Mouse (Mus musculus) skeletal muscle tissue, adult 2 months (tissue): Measurements from ENCODE around the gene Trarg1.

Experiments
- DNase-seq: peaks from one replicate; pipeline ENCODE4 v3.0.0-alpha.2; 2012; ENCODE audit warnings: low read depth, low spot score

Gene Trarg1

DNA sequence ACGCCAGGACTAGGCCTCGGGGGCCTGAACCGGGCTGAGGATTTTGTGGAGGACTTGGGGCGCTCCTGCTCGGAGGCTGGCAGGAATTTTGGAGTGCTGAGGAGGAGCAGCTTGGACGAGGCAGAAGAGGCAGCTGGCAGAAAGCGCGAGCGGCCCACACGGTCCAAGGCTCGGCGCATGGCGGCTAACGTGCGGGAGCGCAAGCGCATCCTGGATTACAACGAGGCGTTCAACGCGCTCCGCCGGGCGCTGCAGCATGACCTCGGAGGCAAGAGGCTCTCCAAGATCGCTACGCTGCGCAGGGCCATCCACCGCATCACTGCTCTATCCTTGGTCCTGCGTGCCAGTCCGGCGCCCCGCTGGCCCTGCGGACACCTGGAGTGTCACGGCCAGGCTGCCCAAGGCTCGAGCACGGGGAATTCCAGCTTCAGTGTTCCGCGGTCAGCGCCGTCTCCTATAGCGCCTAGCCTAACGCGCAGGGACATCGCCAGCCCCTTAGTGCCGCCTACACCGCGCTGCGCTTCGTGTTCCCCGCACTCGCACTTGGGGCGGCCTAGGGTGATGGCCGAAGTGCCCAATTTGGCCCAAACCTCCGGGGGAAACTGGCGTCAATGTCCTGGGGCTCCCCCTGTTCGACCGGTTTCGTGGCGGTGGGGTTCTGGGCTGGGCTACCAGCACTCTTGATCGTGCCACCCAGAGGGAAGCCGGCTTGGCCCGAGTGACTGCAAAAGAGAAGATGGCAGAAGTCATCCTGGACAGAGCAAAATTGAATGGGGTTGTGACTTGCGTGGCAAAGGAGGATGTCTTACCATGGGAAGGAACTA is 6.8 kb upstream of the Trarg1 start:
- DNase-seq, result no peak

DNA sequence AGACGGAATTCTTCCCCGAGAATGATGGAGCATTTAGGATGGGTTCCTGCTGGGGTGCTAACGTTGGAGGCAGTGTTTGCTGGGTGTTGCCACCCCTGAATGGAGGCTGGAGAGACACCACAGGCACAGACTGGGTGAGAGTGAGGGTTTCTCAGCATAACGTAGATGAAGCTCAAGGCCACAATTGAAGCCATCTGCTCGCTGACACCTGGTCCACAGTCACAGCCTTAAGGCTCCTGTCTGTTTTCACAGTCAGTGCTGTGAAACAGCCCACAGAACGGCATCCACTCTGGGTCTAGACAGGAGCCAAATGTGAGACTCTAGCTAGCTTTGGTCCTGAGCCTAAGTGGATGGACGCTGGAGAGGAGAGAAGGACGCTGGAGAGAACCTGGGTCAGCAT is 5.4 kb upstream of the Trarg1 start:
- no peak for DNase-seq

DNA sequence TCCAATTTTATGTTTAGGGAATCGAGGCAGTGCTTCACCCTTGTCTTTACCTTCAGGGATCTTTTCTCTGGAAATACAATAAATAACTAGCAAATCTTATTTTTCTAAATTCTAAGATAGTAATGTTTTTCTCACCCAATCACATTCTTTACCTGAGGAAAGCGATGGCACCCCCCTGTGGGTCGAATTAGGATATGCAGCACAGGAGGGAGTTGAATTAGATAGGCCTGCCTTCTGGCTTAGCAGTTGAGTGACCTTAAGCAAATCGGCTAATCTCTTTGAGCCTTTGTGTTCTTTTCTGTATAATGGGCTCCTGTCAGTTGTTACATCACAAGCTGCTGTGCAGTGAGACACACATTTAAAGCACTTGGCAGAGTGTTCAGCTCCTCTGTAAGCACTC is 4.9 kb upstream of the Trarg1 start:
- no peak for DNase-seq

DNA sequence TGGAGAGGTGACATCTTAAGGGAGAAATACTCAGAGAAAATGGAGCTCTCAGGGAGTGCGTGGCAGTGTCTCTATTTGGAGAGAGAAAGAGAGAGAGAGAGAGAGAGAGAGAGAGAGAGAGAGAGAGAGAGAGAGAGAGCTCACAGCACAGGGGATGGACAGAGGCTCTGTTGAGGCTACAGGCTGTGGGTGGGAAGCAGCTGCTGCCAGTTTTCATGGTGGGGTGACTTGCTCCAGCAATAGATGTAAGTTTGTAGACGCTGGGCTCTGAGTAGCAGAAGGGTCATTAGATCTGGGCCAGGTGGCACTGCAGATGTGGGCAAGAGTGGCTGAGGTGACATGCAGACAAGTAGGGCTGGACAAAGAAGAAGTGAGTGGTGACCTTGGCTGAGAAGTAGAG is 6.0 kb downstream of the Trarg1 start:
- DNase-seq, result no peak

DNA sequence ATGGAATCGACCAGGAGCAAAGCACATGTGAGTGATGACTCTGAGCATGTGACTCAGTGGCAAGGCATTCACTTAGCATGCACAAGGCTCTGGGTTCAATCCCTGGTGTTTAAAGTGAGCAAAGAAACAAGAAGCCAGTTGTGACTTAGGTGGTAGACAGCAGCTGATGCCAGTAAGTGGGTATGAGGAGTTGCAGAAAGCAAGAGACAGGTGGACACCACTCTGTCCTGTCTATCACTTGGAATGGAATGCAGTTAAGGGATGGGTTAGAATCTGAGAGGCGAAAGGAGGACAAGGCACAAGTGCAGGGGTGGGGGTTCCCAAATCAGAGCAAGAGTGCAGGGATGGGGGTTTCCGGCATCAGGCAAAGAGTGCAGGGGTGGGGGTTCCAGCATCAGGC is 12.5 kb downstream of the Trarg1 start:
- no peak for DNase-seq

DNA sequence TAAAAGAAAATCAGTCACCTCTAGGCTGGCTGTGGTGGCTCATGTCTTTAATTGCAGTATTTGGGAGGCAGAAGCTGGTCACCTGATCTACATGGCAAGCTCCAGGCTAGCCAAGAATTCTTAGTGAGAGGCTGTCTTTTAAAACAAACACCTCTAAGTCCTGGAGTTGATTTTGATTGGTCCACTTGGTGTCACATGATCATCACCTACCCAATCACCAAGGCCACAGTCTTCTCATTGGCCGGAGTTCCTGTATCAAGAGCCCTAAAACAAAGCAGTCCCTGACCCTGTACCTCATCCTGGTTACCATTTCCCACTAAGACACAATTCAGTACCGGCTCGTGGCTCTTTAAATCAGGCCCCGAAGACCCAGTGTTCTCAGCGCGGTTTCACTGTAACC is 16.2 kb downstream of the Trarg1 start:
- DNase-seq, result no peak

DNA sequence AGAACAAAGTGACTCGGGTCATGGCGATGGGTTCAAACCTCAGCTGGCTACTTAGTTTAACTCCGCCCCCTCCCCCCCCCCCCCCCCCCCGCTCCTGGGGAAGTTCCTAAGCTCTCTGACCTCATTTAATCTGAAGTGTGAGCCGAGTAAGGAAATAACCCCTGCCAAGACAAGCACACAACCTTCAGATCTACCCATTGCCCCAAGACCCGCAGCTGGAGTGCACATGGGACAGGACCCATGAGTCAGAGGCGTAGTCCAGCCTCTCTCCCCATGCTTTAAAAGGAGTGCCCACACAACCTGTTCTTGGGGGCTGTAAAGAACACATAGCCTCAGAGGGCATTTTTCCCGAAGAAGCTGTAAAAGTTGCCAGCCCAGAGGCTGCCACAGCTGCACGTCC is 20.0 kb downstream of the Trarg1 start:
- DNase-seq, result no peak

DNA sequence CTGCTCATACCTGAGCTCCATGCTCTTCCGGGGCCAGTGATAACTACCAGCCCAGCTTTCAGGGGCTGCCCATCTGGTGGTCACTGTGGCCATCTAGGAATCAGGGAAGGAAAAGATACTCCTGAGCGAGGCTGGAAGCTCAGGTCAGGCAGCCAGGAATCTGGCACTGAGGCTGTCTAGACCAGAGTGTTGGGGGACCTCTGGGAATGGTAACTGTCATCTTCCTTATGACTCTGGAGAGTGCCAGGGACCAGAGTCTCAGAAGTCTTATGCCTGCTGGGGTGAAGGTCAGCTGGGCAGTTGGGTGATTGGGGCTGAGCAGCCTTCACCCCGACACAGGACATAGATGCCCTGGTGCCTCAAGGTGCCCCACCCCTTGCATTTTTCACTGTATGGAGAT is 28.0 kb downstream of the Trarg1 start:
- no peak for DNase-seq

DNA sequence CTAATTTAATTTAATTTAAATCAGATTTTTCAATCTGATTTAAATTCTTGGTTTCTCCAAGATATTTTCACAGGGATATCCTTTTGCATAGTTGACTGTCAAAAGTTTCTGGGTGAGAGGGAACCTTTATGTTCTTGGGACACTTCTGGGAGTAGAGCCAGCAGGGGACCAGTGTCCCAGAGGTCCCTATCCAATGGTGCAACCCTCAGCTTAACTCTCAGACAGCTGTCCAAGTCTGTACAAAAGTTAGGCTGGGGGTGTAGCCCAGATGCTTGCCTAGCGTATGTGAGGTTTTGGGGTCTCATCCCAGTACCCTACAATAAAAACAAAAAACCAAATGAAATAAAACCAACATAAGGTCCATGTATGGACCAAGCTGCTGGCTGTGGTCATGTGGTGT is 28.5 kb downstream of the Trarg1 start:
- DNase-seq, result peak; percentile 14

DNA sequence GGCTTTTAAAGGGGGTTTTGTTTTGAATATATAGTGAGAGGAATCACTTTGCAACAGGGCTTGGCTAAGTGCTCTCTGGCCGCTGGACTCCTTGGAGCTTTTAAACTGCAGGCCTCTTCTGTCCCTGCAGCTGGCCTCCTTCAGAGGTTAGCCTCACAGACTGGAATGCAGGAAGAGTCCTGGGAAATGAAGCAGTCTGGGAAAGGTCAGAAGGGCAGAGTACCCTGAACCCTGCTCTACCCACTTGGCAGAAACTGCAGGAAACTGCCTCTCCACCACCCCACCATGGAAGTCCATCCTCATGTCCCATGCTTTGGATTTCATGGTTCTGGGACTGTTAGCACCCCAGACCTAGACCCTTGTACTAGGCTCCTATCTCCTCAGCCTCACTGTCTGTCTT is 29.3 kb downstream of the Trarg1 start:
- DNase-seq, result peak; percentile 13

DNA sequence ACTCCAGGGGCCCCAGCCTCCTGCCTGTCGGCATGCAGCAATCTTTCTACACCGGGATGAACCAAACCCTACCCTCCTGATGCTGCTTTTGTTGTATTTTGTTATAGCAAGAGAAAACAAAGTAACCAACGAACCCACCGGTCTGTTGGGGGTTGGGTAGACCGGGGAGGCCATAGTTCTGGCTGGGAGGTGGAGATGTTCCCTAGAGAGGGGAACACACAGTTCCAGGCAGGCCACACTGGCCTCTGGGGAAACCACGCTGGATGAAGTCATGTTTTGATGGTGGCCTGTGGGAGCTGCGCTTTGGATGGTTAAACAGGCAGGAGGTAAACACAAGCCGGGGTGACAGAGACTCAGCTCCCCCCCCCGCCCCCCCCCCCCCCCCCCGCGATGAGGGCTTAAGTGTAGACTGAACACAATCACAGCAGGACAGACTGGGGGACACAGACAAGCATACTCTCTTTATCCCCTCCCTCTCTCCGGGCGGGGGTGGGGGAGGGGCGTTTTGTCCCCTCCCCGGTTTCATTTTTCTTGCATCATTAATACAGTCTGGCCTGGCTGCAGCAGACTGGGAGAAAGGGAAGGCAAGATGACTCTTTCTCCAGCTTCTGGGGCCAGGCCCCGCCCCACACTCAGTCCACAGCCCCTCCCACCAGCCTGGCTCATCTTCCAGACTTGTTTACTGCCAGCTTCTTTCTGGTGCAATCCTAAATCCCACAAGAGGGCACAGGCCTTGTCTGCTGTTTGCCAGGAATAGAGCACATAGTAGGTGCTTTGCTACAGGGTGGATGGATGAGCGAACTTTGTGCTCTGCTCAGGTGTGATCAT is 30.2 kb downstream of the Trarg1 start:
- peak; percentile 40 for DNase-seq

DNA sequence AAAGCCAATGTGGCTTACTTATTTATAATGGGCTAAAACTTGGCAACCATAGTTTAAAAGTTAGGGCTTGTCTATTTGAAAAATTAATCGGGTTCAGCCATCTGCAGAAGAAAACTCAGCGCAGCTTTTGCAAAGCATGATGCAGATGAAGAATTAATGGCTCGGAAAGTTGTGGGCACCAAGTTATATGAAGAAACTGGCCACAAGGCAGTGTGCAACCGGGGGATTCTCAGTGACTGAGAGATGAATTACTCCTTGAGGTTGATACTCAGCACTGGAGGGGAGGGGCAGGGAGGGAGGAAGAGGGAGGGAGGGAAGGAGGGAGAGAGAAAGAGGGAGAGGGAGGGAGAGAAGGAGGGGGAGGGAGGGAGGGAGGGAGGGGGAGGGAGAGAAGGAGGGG is 37.4 kb downstream of the Trarg1 start:
- DNase-seq, result no peak

DNA sequence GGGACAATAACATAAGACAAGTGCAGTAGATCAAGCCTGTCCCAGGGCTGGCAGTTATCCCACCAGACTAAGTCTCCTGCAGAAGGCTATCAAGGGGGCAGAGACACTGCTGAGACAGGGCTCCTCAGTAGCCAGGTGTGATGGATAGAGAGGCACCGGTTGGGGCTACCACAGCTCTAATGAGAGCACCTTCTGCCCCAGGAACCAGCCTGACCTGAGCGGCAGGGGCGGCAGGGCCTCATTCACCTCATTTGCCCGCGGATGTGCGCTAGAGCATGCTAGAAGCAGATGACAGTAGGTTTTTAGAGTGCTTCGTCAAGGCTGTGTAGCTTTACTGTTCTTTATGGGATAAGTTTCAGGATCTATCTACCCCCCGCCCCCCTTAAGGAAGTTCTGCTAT is 44.3 kb downstream of the Trarg1 start:
- no peak for DNase-seq

DNA sequence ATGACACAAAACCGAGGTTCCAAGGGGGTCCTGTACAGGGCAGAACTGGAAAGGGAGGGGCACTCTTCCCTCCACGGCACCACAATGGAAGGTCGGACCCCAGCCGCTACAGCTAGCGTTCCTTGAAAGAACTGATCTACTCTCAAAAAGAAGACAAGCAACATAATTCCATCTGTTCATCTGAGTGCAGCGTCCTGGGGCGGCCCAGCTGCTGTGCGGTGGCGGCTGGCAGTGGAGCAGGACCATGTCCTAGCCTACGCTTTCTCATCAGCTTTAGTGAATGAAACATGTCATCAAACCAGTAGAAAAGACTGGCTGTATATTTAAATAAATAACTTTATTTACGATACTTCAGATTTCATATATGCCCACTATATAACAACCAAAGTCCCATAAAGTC is 48.5 kb downstream of the Trarg1 start:
- no peak for DNase-seq

DNA sequence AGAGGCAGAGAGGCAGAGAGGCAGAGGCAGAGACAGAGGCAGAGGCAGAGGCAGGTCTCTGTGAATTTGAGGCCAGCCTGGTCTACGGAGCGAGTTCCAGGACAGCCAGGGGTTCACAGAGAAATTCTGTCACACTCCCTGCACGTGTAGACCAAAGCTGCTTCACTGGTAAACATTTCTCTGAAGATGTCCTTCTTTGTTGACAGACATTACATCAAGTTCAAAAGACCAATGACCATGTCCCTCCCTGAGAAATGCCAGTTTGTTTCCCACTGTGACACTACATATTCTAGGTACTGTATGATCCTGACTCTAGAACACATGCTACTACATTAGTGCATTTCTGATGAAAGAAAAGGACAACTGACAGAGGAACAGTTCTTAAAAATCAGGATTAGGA is 51.0 kb downstream of the Trarg1 start:
- DNase-seq, result no peak

DNA sequence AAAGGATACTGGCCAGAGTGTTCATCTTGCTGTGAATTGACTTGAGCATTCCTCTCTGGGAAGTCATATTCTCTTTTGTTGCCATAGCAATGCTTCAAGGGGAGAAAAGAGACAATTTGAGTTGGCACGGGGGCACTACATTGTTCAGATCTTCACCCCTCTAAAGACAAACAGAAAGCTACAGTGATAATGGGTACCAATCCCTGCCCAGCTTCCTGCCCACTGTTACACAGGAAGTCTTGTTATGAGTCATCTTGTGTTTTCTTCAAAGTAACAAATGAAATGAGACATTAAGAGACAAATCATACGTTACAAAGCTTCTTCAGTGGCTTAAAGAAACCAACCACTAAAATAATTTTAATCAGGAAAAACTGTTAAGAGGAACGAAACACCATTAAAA is 55.0 kb downstream of the Trarg1 start:
- DNase-seq, result no peak

DNA sequence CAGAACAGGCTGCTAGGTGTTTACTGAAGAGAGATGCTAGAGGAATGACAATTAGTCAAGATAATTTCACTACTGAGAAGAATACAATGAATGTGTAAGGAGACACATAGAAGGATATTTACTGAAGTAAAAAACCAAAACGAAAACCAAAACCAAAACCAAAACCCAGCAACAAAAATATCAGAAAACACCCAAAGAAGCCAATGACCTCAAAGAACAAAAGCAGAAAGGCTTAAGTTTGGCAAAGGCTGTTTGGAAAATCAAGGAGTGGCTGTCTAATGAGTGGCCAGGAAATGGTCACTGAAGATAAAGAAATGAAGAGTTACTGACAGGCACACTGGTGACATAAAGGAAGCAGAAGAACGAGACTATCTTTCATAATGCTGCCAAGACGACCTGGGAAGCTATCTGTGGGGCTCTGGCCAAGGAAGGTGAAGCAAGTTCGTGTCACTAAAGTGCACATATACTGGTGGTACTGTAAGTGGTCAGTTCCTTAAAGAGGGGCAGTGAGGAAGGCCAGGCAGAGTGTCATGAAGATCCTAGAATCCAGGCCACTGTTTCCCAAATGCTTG is 56.2 kb downstream of the Trarg1 start:
- DNase-seq, result no peak

DNA sequence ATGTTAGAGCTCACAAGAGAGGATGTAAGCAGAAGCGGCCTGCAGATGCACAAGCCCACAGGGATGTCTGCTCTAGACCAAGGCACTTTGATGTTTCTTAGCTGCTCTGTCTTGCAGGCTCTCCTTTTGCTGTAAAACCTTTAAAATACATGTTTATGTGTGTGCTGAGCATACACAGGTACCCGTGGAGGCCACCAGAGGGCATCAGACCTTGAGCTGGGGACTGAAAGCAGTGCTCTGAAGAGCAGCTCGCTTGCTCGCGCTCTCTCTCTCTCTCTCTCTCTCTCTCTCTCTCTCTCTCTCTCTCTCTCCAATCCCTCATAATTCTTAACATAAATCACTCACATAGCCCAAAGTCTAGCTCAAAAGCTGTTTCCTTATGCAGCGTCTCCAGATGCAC is 59.5 kb downstream of the Trarg1 start:
- DNase-seq, result no peak

DNA sequence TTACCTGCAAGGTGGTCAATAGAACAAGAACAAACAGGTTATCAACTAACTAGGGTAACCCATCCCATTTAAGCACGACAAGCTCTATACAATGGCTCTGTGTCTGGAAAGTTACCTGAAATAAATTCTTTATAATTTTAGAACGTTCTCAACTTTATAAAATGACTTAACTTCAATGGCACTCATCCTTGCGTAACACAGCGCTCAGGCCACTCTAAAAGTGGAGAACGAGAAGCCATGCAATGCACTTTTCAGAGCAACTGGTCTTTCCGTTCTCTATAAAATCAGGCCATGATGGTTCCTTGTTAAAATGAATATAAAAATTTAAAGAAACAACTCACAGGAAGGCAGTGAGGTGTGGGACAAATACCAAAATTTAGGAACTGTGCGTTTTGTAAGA is 62.9 kb downstream of the Trarg1 start:
- DNase-seq, result no peak

DNA sequence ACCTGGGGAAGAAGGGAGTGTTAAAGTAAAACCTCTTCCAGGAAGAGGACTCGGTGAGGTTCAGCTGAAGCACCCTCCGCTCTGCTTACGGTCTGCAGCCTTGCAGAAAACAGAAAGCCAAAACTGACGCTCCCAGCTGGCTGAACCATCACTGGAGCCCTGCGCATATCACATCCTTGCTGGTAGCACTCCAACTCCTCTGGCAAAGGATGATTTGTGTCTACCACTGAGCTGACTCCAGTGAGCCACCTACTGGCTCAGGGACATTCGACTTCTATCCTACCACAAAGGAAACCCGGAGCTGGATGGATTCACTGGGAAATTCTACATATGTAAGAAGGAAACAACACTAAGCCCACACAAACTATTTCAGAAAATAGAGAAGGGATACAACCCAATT is 64.9 kb downstream of the Trarg1 start:
- DNase-seq, result peak; percentile 76

DNA sequence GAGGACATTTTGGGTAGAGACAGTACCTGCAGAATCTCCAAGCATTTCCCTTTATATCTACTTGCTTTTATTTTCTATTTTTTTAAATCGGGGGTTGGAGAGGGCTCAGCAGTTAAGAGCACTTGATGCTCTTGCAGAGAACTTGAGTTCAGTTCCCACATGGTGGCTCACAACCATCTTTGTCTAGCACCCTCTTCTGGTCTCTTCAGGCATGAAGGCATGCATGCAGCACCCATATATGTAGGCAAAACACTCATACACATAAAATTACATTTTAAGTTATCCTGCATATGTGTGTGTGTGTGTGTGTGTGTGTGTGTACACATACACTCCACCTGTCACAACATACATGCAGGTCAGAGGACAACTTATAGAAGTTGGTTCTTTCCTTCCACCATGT is 66.3 kb downstream of the Trarg1 start:
- no peak for DNase-seq
